Mouse (Mus musculus) liver, adult 2 months (tissue): ENCODE results near the gene Pkp3. TPM values are rescaled to one million over a fixed set of nuclear protein-coding genes. Genes with fewer than 3 reads are reported as not detected.
"Not testable (repeated sequence)": the region's sequence is repeated elsewhere in the genome, so short reads cannot be mapped to it uniquely, and the experiment has no call there.

Source experiments
- DNase-seq: peaks from one replicate; pipeline ENCODE4 v3.0.0-alpha.2; 2011; ENCODE audit warnings: low read depth, low spot score; ENCODE audit errors: extremely low read depth
- H3K27ac ChIP-seq: fragments of 200-500 bp; replicated peaks from 2 replicates; pipeline ENCODE4 v1.5.1; 2012; ENCODE audit warnings: low read depth, mild to moderate bottlenecking, control low read depth, inconsistent platforms, low read length; ENCODE audit not compliant: insufficient read depth
- H3K27me3 ChIP-seq: fragments of 200-500 bp; 2 replicates; pipeline ENCODE4 v1.6.1; 2012; ENCODE audit warnings: mild to moderate bottlenecking, moderate library complexity, low read length, inconsistent platforms; ENCODE audit not compliant: control insufficient read depth, insufficient read depth
- H3K36me3 ChIP-seq: fragments of 200-500 bp; 2 replicates; pipeline ENCODE4 v1.6.1; 2012; ENCODE audit warnings: low read length, inconsistent platforms; ENCODE audit not compliant: control insufficient read depth, insufficient read depth
- H3K4me1 ChIP-seq: fragments of 200-500 bp; 2 replicates; pipeline ENCODE4 v1.6.1; 2011; ENCODE audit warnings: low read length; ENCODE audit not compliant: control insufficient read depth, insufficient read depth
- H3K4me3 ChIP-seq: fragments of 200-500 bp; 2 replicates; pipeline ENCODE4 v1.5.1; 2011; ENCODE audit warnings: low read depth, mild to moderate bottlenecking, control low read depth, low read length, moderate library complexity; ENCODE audit not compliant: insufficient read depth
- H3K79me2 ChIP-seq: fragments of 200-500 bp; 2 replicates; pipeline ENCODE4 v1.6.1; 2012; ENCODE audit warnings: inconsistent platforms, mild to moderate bottlenecking, low read length, moderate library complexity; ENCODE audit not compliant: control insufficient read depth, insufficient read depth
- H3K9ac ChIP-seq: fragments of 200-500 bp; 2 replicates; pipeline ENCODE4 v1.6.1; 2012; ENCODE audit warnings: low read depth, mild to moderate bottlenecking, control low read depth, inconsistent platforms, low read length
- CTCF ChIP-seq: fragments of 200-500 bp; IDR thresholded peaks from 2 replicates; pipeline ENCODE4 v1.5.1; 2011; ENCODE audit warnings: low read depth, low read length, control low read depth
- POLR2A ChIP-seq: fragments of 200-500 bp; IDR thresholded peaks from 2 replicates; pipeline ENCODE4 v1.6.1; 2011; ENCODE audit warnings: low read length, control low read depth; ENCODE audit not compliant: insufficient read depth; ENCODE audit errors: extremely low read depth
- WGBS: fragments of 180-500 bp; shearing (Covaris S2); methylation state at CpG from one replicate; pipeline ENCODE4 v1.1.7; 2018; 5-methylcytosine and 5-hydroxymethylcytosine counted together
- polyA plus RNA-seq: library from polyadenylated mRNA; depleted of rRNA; stranded (reverse); fragments of >200 nt; gene quantifications from 2 replicates; pipeline ENCODE4 v1.2.3, GENCODE M21; 2012; rRNA removed
- total RNA-seq: library from RNA; depleted of rRNA; stranded (reverse); fragments of >200 nt; gene quantifications from 2 replicates; pipeline ENCODE4 v1.2.3, GENCODE M21; 2014; rRNA removed

The Pkp3 gene
- total RNA-seq (0.60 and 0.83 TPM in 2 replicates), polyA plus RNA-seq (1.9 and 2.0 TPM in 2 replicates)

GRCm38 (mm10) chr7:141077841-141078240, at the start of gene Pkp3:
Gene Pkp3, plus strand, starts transcription at chr7:141078218.
- no peak for DNase-seq
- H3K36me3 ChIP-seq: no peaks in the 10 kb centered on the region
- H3K27me3 ChIP-seq: no peaks in the 10 kb centered on the region
- TF ChIP-seq POLR2A (no peak), CTCF (no peak)
- H3K4me3 ChIP-seq: no peak within 1 kb of the TSS
- H3K79me2 ChIP-seq: no peaks in the 10 kb centered on the region
- H3K27ac ChIP-seq: no peak within 1 kb of the TSS
- no peak within 1 kb of the TSS for H3K9ac ChIP-seq
- WGBS: 94% methylated on average over 15 of the region's 15 CpGs
- no peaks in the 10 kb centered on the region for H3K4me1 ChIP-seq

- no peaks in the 10 kb centered on the region for H3K27me3 ChIP-seq
- WGBS: 98% methylated on average over 2 of the region's 2 CpGs
- no peak for DNase-seq
- H3K4me1 ChIP-seq: peaks cover 7% of the 10 kb centered on the region; the same call in 1 of the 2 replicates
- H3K9ac ChIP-seq: no peak within 1 kb of the TSS
- no peak for TF ChIP-seq CTCF
- TF ChIP-seq POLR2A: no peak
- no peak within 1 kb of the TSS for H3K27ac ChIP-seq
- H3K36me3 ChIP-seq: no peaks in the 10 kb centered on the region
- H3K79me2 ChIP-seq: no peaks in the 10 kb centered on the region
- H3K4me3 ChIP-seq: no peak within 1 kb of the TSS
Measured at GRCm38 (mm10) chr7:141028831-141029230, 49.2 kb upstream of the Pkp3 start, which contains the start of gene Gm17387. Gene Gm17387, plus strand, starts transcription at chr7:141029131.

DNA sequence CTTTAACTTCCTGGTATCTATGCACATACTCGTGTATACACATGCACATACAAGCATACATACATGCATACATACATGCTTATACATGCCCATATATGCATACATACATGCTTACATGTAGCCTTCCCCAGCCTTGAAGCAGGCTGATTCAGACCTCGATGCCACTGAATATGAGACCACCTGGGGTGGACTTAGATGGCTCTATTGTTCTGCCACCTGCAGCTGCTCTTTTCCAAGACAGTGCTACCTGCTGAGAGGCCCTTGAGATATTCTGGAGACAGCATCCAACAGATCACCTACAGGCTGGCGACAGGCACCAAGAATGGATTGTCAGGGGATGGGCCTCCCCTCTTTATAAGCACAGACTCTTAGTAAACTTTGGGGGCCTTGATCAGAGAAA, 47.6 kb upstream of the Pkp3 start:
- H3K27ac ChIP-seq: no peak overlapping the region
- DNase-seq: no peak
- H3K9ac ChIP-seq: no peak overlapping the region
- TF ChIP-seq CTCF: no peak
- no peak for TF ChIP-seq POLR2A
- H3K27me3 ChIP-seq: no peaks in the 10 kb centered on the region
- WGBS: 78% methylated on average over 3 of the region's 3 CpGs
- no peaks in the 10 kb centered on the region for H3K36me3 ChIP-seq
- no peak overlapping the region for H3K4me3 ChIP-seq
- H3K79me2 ChIP-seq: no peaks in the 10 kb centered on the region
- 0 out of 2 replicates have a peak, but pooled peaks cover 4% of the 10 kb centered on the region for H3K4me1 ChIP-seq

- no peak overlapping the region for H3K27ac ChIP-seq
- H3K9ac ChIP-seq: no peak overlapping the region
- 81% methylated on average over 9 of the region's 9 CpGs for WGBS
- H3K4me1 ChIP-seq: no peaks in the 10 kb centered on the region
- H3K27me3 ChIP-seq: no peaks in the 10 kb centered on the region
- H3K36me3 ChIP-seq: no peaks in the 10 kb centered on the region
- no peak for DNase-seq
- no peak overlapping the region for H3K4me3 ChIP-seq
- no peaks in the 10 kb centered on the region for H3K79me2 ChIP-seq
- TF ChIP-seq CTCF (no peak), POLR2A (no peak)
Measured at GRCm38 (mm10) chr7:141032458-141033167, 45.4 kb upstream of the Pkp3 start.

DNA sequence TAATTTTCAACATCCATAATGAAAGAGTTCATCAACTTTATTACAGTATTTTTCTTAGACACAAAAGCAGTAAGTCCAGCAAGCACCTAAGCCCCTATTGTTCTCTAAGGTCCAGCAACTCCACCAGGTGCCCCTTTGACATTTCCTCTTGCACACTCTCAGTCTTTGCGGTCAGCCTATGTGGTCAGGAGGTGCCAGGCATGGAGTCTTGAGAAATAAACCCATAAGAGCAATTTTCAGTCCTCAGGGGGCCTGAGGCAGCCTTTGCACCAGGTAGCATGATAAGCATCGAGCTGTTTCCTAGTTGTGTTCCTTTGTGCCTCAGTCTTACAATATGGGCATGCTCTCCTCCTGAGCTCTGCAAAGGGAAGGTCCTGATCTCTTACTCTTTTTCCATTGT, 41.4 kb upstream of the Pkp3 start:
- H3K4me1 ChIP-seq, H3K36me3 ChIP-seq, H3K27ac ChIP-seq, DNase-seq, H3K79me2 ChIP-seq, H3K27me3 ChIP-seq, H3K9ac ChIP-seq, H3K4me3 ChIP-seq: not testable (repeated sequence)
- WGBS: 85% methylated on average over 1 of the region's 2 CpGs
